Mouse (Mus musculus): ENCODE measurements around the gene Hacd2. TPM values are rescaled to one million over a fixed set of nuclear protein-coding genes. Genes with fewer than 3 reads are reported as not detected.

Gene Hacd2
- total and polyA plus RNA-seq, 3 experiments, result 30.1 to 135 (median 50.3) TPM

DNA sequence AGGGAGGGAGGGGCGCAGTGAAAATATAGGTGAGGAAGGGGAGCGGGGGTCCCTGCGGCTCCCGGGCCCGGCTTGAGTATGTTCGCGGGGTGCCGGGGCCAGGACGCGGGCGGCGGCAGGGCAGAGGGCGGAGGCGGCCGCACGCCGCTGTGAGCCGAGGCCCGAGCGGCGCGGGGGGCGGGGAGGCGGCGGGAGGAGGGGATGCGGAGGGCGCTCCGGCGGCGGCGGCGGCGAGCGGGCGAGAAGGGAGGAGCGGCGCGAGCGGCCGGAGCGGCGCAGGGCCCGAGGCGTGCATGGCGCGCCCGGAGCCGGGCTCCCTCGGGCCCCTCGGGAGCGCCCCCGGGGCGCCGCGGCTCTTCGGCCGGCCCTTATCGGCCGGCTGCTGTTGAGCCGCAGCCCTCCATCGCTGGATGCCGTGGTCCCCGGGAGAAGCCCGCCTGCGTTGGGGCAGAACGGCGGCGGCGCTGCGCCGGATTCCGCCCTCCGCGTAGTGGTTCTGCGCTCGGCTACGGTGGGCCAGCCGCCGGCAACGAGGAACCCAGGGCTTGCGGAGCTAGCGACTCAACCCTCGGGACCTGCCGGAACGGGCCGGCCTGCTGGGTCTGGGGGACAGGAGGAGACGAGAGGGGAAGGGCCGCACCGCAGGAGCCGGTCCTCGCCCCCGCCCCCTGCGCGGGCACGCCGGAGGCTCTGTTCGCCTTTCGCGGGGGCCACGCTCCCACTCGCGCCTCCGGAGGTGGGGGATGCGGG lies 132.6 kb downstream of the Hacd2 start, which contains the start of gene Adcy5:
Adcy5 (plus strand) TSS at position 237 of the 750 bp plus-strand sequence.
- in situ Hi-C loops (cut with MboI; ENCODE audit: low pct_ligation_motif_present, low pct_unique_long_range_greater_than_20kb, low sequenced_read_pairs), result no loop called here

DNA sequence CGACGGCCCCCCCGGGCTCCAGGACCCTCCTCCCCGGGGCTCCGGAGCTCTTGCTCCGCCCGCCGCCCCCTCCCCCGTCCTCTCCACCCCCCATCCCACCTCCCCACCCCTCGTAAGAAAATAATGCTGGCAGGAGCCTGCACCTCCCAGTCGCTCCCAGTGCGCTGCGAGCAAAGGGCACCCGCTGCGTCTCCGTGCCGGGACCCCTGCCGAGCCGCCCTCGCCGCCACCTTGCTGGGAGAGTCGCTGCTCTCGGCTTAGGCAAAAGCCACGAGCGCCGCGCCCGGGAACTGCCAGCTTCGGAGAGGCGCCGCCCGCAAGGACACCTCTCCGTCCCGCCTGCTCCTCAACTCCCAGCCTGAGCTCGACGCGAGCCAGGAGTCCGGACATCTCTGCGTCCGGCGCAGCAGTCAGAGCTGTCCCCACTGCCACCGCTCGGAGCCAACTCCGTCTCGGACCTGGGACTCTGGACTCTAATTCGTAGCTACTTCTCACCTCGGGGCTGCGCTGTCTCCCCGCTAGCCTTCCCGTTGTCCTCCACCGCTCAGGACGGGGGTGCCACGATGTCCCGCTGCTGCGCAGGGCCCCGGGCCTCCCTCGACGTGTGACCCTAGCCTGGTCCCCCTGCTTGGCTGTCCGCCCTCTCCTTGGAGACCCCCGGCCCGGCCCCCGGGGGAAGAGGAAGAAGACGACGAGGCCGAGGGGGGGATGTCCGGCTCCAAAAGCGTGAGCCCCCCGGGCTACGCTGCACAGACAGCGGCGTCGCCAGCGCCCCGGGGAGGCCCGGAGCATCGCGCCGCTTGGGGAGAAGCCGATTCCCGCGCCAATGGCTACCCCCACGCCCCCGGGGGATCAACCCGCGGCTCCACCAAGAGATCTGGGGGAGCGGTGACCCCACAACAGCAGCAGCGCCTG lies 133.4 kb downstream of the Hacd2 start:
- DNase-seq (ENCODE audit: extremely low read depth), result no peak
- H3K79me2 ChIP-seq (replicated peaks; ENCODE audit: control insufficient read depth, extremely low read depth, insufficient read depth, poor library complexity, severe bottlenecking), result no peaks in the 10 kb centered on the region
- no peak overlapping the region for H3K4me2 ChIP-seq (ENCODE audit: insufficient read depth, low read depth, poor library complexity, severe bottlenecking)
- TF ChIP-seq PAX5 (IDR thresholded peaks at IDR 0.05; ENCODE audit: low read length) (no peak), NELFE (IDR thresholded peaks at IDR 0.05; ENCODE audit: low read depth, low read length) (no peak), HCFC1 (IDR thresholded peaks at IDR 0.05; ENCODE audit: low read depth, low read length) (no peak), RAD21 (IDR thresholded peaks at IDR 0.05; ENCODE audit: low read depth, low read length) (no peak), POLR2AphosphoS2 (IDR thresholded peaks at IDR 0.05; ENCODE audit: low read depth, low read length) (no peak), TBP (conservative IDR thresholded peaks at IDR 0.05; ENCODE audit: low read depth, low read length) (no peak), IRF4 (IDR thresholded peaks at IDR 0.05; ENCODE audit: low read depth, low read length) (no peak), NRF1 (IDR thresholded peaks at IDR 0.05; ENCODE audit: low read depth, low read length) (no peak), ZC3H11A (IDR thresholded peaks at IDR 0.05; ENCODE audit: low read depth, low read length) (no peak), SMC3 (IDR thresholded peaks at IDR 0.05; ENCODE audit: low read depth, low read length) (no peak), MAZ (IDR thresholded peaks at IDR 0.05; ENCODE audit: low read depth, low read length) (no peak), MXI1 (IDR thresholded peaks at IDR 0.05; ENCODE audit: low read depth, low read length) (no peak), POLR2A (IDR thresholded peaks at IDR 0.05; ENCODE audit: low read depth, low read length) (no peak), ZMIZ1 (IDR thresholded peaks at IDR 0.05; ENCODE audit: low read depth, low read length) (no peak), GABPA (IDR thresholded peaks at IDR 0.05; ENCODE audit: insufficient replicate concordance, low read depth, low read length) (no peak), BHLHE40 (IDR thresholded peaks at IDR 0.05; ENCODE audit: low read depth, low read length) (no peak), ZKSCAN1 (IDR thresholded peaks at IDR 0.05; ENCODE audit: borderline replicate concordance, low read depth, low read length) (no peak), USF2 (conservative IDR thresholded peaks at IDR 0.05; ENCODE audit: low read depth, low read length) (no peak), TCF12 (IDR thresholded peaks at IDR 0.05; ENCODE audit: low read depth, low read length) (no peak)
- no peak overlapping the region for H3K27ac ChIP-seq (ENCODE audit: insufficient read depth, low read depth)
- H3K4me3 ChIP-seq (replicated peaks in 1 of 3; ENCODE audit: low read depth in 2 of 3, low read length in 2 of 3, poor library complexity in 1 of 3), result no peak overlapping the region
- no peak overlapping the region for H3K9ac ChIP-seq (ENCODE audit: insufficient read depth, low read depth)
- H3K27me3 ChIP-seq (replicated peaks), result peaks cover 45% of the 10 kb centered on the region
- peaks cover 27% of the 10 kb centered on the region for H3K9me3 ChIP-seq (replicated peaks; ENCODE audit: low read length)
- H3K36me3 ChIP-seq (replicated peaks in 1 of 2; ENCODE audit: control insufficient read depth in 1 of 2, insufficient read depth in 1 of 2, low read length in 1 of 2), result no peaks in the 10 kb centered on the region
- peaks cover 2 to 4% of the 10 kb centered on the region in 2 experiments; a peak in 2 of 4 replicates for H3K4me1 ChIP-seq (ENCODE audit: control insufficient read depth in 1 of 2, insufficient read depth in 2 of 2)
- dilution Hi-C loops (cut with MboI; ENCODE audit: extremely low pct_ligation_motif_present, extremely low pct_unique_long_range_greater_than_20kb, low sequenced_read_pairs) (no loop called here), in situ Hi-C loops (cut with MboI; ENCODE audit: low pct_ligation_motif_present, low pct_unique_long_range_greater_than_20kb, low sequenced_read_pairs) (no loop called here)

More for the DNA sequence above, 132.6 kb downstream of the Hacd2 start, which contains the start of gene Adcy5:
- H3K9me3 ChIP-seq (replicated peaks; ENCODE audit: low read length), result peaks cover 27% of the 10 kb centered on the region
- no peaks in the 10 kb centered on the region for H3K36me3 ChIP-seq (replicated peaks in 1 of 2; ENCODE audit: control insufficient read depth in 1 of 2, insufficient read depth in 1 of 2, low read length in 1 of 2)
- no peak within 1 kb of the TSS for H3K4me3 ChIP-seq (replicated peaks in 1 of 3; ENCODE audit: low read depth in 2 of 3, low read length in 2 of 3, poor library complexity in 1 of 3)
- dilution Hi-C loops (cut with MboI; ENCODE audit: extremely low pct_ligation_motif_present, extremely low pct_unique_long_range_greater_than_20kb, low sequenced_read_pairs), result no loop called here
- TF ChIP-seq GABPA (IDR thresholded peaks at IDR 0.05; ENCODE audit: insufficient replicate concordance, low read depth, low read length) (no peak), MAFK (IDR thresholded peaks at IDR 0.05; ENCODE audit: insufficient replicate concordance, low read length) (no peak), CHD2 (IDR thresholded peaks at IDR 0.05; ENCODE audit: low read length) (no peak), PAX5 (IDR thresholded peaks at IDR 0.05; ENCODE audit: low read length) (no peak), MAX (IDR thresholded peaks at IDR 0.05; ENCODE audit: low read length) (no peak), POLR2A (IDR thresholded peaks at IDR 0.05; ENCODE audit: low read depth, low read length) (no peak), RAD21 (IDR thresholded peaks at IDR 0.05; ENCODE audit: low read depth, low read length) (no peak), MAZ (IDR thresholded peaks at IDR 0.05; ENCODE audit: low read depth, low read length) (no peak), JUND (conservative IDR thresholded peaks at IDR 0.05; ENCODE audit: low read depth, low read length) (no peak), HCFC1 (IDR thresholded peaks at IDR 0.05; ENCODE audit: low read depth, low read length) (no peak), ZKSCAN1 (IDR thresholded peaks at IDR 0.05; ENCODE audit: borderline replicate concordance, low read depth, low read length) (no peak), UBTF (IDR thresholded peaks at IDR 0.05; ENCODE audit: low read depth, low read length) (no peak), USF2 (conservative IDR thresholded peaks at IDR 0.05; ENCODE audit: low read depth, low read length) (no peak), MYC (IDR thresholded peaks at IDR 0.05; ENCODE audit: low read depth, low read length) (no peak), TBP (conservative IDR thresholded peaks at IDR 0.05; ENCODE audit: low read depth, low read length) (no peak), KAT2A (IDR thresholded peaks at IDR 0.05; ENCODE audit: insufficient replicate concordance, low read length) (no peak)
- no peak for DNase-seq (ENCODE audit: extremely low read depth)
- H3K4me1 ChIP-seq (ENCODE audit: control insufficient read depth in 1 of 2, insufficient read depth in 2 of 2), result peaks cover 0 to 4% of the 10 kb centered on the region in 2 experiments; a peak in 1 of 4 replicates
- no peak within 1 kb of the TSS for H3K27ac ChIP-seq (ENCODE audit: insufficient read depth, low read depth)
- no peak within 1 kb of the TSS for H3K9ac ChIP-seq (ENCODE audit: insufficient read depth, low read depth)
- no peaks in the 10 kb centered on the region for H3K79me2 ChIP-seq (replicated peaks; ENCODE audit: control insufficient read depth, extremely low read depth, insufficient read depth, poor library complexity, severe bottlenecking)
- no peak within 1 kb of the TSS for H3K4me2 ChIP-seq (ENCODE audit: insufficient read depth, low read depth, poor library complexity, severe bottlenecking)
- peaks cover 43% of the 10 kb centered on the region for H3K27me3 ChIP-seq (replicated peaks)

Data from CH12.LX (cell line).